Mouse (Mus musculus): ENCODE measurements at regions not wholly inside any gene's neighbourhood (a gene's known extent, or its start where the extent isn't known, plus 50 kb on each side); places are given as distances from the start of the nearest gene placed in this dataset.

GRCm38 (mm10) chr7:72737792-72738191 lies 431.4 kb upstream of the Mctp2 start:
- no peak for DNase-seq (ENCODE audit: low spot score in 2 of 2)

- no peak for DNase-seq (ENCODE audit: low spot score in 2 of 2)
Measured at GRCm38 (mm10) chr7:72738324-72738944, 432.0 kb upstream of the Mctp2 start.

- DNase-seq (ENCODE audit: low spot score in 2 of 2), result no peak
Measured at GRCm38 (mm10) chr7:72742376-72742775, 436.0 kb upstream of the Mctp2 start.

- no peak for DNase-seq (ENCODE audit: low spot score in 2 of 2)
Measured at GRCm38 (mm10) chr7:72751501-72751917, 445.1 kb upstream of the Mctp2 start.

- DNase-seq (ENCODE audit: low spot score in 2 of 2), result no peak
Measured at GRCm38 (mm10) chr7:72753053-72753559, 446.7 kb upstream of the Mctp2 start.

GRCm38 (mm10) chr7:72762711-72763110 lies 456.3 kb upstream of the Mctp2 start:
- DNase-seq (ENCODE audit: low spot score in 2 of 2), result no peak

GRCm38 (mm10) chr7:72768705-72769104 lies 462.3 kb upstream of the Mctp2 start:
- no peak for DNase-seq (ENCODE audit: low spot score in 2 of 2)

GRCm38 (mm10) chr7:72774031-72774770 lies 467.8 kb upstream of the Mctp2 start:
- no peak for DNase-seq (ENCODE audit: low spot score in 2 of 2)

GRCm38 (mm10) chr7:72774771-72775119 lies 468.3 kb upstream of the Mctp2 start:
- DNase-seq (ENCODE audit: low spot score in 2 of 2), result no peak

- DNase-seq (ENCODE audit: low spot score in 2 of 2), result no peak
Measured at GRCm38 (mm10) chr7:72787306-72787705, 480.9 kb upstream of the Mctp2 start.

- no peak for DNase-seq (ENCODE audit: low spot score in 2 of 2)
Measured at GRCm38 (mm10) chr7:72788261-72788660, 481.9 kb upstream of the Mctp2 start.

GRCm38 (mm10) chr7:72822142-72822541 lies 515.7 kb upstream of the Mctp2 start:
- DNase-seq (ENCODE audit: low spot score in 2 of 2), result no peak

- DNase-seq (ENCODE audit: low spot score in 2 of 2), result no peak
Measured at GRCm38 (mm10) chr7:72826597-72826996, 520.2 kb upstream of the Mctp2 start.

GRCm38 (mm10) chr7:72835423-72835822 lies 529.0 kb upstream of the Mctp2 start:
- no peak for DNase-seq (ENCODE audit: low spot score in 2 of 2)

- no peak for DNase-seq (ENCODE audit: low spot score in 2 of 2)
Measured at GRCm38 (mm10) chr7:72836026-72836425, 529.6 kb upstream of the Mctp2 start.

- no peak for DNase-seq (ENCODE audit: low spot score in 2 of 2)
Measured at GRCm38 (mm10) chr7:72836457-72836985, 530.1 kb upstream of the Mctp2 start.

GRCm38 (mm10) chr7:72837992-72838655 lies 531.7 kb upstream of the Mctp2 start:
- DNase-seq (ENCODE audit: low spot score in 2 of 2), result no peak

- no peak for DNase-seq (ENCODE audit: low spot score in 2 of 2)
Measured at GRCm38 (mm10) chr7:72851346-72851745, 524.0 kb upstream of the Rgma start.

GRCm38 (mm10) chr7:72854501-72855002 lies 520.8 kb upstream of the Rgma start:
- DNase-seq (ENCODE audit: low spot score in 2 of 2), result no peak

- no peak for DNase-seq (ENCODE audit: low spot score in 2 of 2)
Measured at GRCm38 (mm10) chr7:72866966-72867754, 508.1 kb upstream of the Rgma start.

GRCm38 (mm10) chr7:72869068-72869467 lies 506.2 kb upstream of the Rgma start:
- no peak for DNase-seq (ENCODE audit: low spot score in 2 of 2)

- no peak for DNase-seq (ENCODE audit: low spot score in 2 of 2)
Measured at GRCm38 (mm10) chr7:72900816-72901215, 474.5 kb upstream of the Rgma start.

Measured in spleen, postnatal 10 days (tissue).